Mouse (Mus musculus) adrenal gland, adult 2 months (tissue): Measurements from ENCODE around the gene Rps7. TPM values are rescaled to one million over a fixed set of nuclear protein-coding genes. Genes with fewer than 3 reads are reported as not detected.

Source experiments
- DNase-seq: peaks from one replicate; pipeline ENCODE4 v3.0.0; 2021
- microRNA-seq, 2 experiments: library from miRNA; unstranded; fragments of <30 nt; microRNA quantifications; one replicate each; pipeline ENCODE4 v1.2.0; 2021
- polyA plus RNA-seq: library from polyadenylated mRNA; depleted of rRNA; stranded (reverse); fragments of >200 nt; gene quantifications from 2 replicates; pipeline ENCODE4 v1.2.3, GENCODE M21; 2012; rRNA removed
- total RNA-seq, 2 experiments: library from RNA; stranded (reverse); gene quantifications; 2 replicates each; pipeline ENCODE4 v1.2.3; 2021

Rps7 gene
- total and polyA plus RNA-seq, 3 experiments: 83.3 to 524 (median 166) TPM

- no peak for DNase-seq
Observed at GRCm38 (mm10) chr12:28617297-28617696, 18.5 kb downstream of the Rps7 start.

DNA sequence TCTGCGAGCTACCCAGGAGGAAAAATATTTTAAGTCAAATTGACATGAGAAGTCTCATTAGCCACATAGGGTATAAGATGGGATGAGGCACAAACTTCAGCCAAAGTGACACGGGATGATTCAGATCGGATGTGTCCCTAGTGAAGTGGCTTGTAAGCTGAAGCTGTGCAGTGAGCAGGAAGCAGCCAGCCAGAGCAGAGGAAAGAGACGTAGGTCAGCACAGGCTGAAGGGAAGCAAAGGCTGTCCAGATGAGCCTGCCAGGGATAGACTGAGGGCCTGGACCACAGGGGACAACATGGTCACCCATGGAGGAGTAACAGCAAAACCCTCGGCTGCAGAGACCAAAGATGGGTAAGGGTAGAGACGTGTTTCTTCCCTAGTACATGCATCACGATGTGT lies 21.4 kb downstream of the Rps7 start:
- DNase-seq: no peak

DNA sequence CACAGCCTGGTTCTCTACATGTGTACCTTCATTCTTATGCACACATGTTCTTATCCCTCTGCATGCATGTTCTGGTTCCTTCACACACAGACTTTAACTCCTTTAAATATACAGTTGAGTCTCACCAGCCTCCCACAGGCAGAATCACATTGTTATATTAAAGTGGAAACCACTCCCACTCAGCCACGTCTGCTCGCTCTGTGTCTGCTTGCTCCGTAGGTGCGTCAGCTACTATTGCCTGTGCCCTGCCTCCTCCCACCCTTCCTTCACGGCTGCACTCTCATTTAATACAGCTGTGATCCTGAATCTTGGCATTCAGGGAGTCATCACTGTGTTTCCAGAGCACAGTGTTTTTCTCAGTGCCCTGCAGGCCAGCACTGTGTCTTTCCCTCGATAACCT lies 23.4 kb downstream of the Rps7 start:
- DNase-seq: no peak

GRCm38 (mm10) chr12:28607546-28608305 lies 28.0 kb downstream of the Rps7 start:
- DNase-seq: no peak

- DNase-seq: no peak
Observed at GRCm38 (mm10) chr12:28603494-28603893, 32.3 kb downstream of the Rps7 start.

- DNase-seq: peak; percentile 72
Observed at GRCm38 (mm10) chr12:28602259-28602658, 33.5 kb downstream of the Rps7 start.

DNA sequence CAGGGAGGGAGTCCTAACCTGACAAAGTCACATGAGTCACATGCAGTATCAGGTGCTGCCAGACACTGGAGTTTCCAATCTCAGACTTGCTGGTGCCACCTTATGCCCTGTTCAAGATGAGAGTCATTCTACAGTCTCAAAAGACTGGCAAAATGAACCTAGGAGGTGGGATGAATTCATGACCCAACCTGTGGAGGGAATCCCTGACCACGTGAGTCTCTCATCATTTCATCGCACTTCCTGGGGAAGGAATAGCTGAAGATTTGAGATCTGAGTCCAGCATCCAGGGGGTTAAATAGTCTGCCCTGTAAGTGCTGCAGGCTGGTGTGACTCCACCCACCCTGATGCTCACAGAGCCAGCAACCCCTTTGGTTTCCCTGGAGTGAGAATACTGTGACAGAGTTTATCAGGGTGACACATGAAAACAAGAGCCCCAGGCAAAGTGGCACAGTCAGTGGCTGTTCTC lies 37.2 kb downstream of the Rps7 start:
- DNase-seq: no peak

DNA sequence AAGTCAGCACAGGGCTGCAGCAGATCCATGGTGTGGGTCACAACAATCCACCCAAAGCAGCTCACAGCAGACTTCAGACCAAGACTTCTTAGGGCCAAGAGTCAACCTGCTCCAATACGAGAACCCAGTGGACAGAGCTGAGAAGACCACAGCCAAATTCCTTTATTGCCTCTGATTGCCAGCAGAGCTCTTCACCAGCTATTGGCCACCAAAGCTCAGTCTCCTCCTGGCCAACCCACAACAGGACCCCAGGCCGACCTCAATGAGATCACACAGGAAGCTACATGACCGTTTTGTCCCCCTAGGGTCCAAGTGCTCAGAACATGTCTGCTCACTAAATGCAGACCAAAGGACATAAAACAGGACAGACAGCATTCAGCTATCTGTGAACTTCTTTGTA lies 37.6 kb downstream of the Rps7 start:
- no peak for DNase-seq

DNA sequence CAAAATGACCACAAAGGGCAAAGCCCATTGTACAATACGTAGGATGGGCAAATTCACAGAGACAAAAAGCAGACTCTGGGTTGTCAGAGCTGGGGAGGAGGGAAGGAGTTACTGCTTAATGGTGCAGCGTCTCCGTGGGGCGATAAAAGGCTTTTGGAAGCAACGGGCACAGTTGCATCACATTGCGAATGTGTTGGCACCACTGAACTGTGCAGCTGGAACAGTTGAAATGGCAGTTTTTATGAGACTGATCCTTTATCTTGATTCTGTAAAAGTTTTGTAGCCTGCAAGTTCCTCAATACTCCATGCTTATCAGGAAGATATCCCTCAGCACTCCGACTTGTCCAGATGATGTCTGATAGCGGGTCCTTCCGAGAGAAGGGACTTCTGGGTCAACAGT lies 38.1 kb downstream of the Rps7 start:
- no peak for DNase-seq

DNA sequence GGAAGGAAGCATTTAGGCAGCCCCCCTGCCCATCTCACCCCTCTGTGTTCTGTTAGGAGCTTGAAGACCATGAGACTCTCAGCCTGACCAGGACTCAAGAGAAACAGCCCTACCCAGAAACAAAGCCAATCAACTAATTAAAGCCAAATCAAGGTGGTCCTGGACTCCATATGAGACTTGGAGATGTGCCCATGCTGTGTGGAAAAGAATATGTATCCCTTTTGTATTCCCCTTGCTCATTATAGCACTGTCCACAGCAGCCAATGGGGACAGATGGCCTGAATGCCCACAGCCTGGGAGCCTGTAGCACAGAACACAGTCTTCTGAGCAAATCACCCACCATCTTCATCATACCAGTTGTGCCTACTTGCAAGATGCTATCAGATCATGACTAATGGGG lies 38.9 kb downstream of the Rps7 start:
- DNase-seq: no peak

DNA sequence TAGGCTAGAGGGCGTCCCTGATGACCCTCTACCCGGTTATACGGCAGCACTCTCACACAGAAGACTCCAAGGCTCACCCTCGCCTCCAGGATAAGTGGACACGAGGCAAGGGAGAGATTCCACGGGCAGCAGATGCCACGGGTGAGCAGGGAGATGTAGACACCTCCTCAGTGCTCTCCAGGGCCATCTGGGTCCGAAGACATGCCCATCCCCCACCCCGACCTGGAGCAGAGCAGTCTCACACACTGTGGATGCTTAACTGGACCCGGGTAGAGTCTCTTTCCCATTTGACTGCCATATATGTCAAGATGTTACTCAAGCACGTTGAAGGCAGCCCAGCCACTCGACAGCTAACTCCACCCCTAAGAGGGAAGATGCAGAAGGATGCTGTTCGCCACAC lies 45.3 kb downstream of the Rps7 start:
- no peak for DNase-seq

GRCm38 (mm10) chr12:28589090-28589868 lies 46.5 kb downstream of the Rps7 start:
- DNase-seq: peak; percentile 87

- no peak for DNase-seq
Observed at GRCm38 (mm10) chr12:28587949-28588348, 47.8 kb downstream of the Rps7 start.

DNA sequence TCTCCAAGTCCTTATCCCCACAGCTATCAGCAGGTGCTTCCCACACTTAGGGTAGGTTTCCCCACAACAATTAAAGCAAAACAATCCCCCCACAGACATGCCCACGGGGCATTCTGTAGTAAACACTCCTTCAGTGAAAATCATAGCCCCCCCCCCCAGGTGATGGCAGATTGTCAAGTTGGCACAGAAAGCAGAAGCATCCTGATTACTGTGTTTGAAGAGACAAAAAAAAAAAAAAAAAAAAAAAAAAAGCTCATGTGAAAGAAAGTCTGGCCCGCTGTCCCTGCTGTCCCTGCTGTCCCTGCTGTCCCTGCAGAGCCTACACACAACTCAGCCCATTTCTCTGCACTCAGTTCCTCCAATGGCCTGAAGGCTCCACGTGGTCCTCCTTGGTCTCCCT lies 51.7 kb downstream of the Rps7 start:
- DNase-seq: no peak

GRCm38 (mm10) chr12:28582423-28582822 lies 53.3 kb downstream of the Rps7 start, which contains the start of gene Allc:
Gene Allc (minus strand): TSS chr12:28582523.
- DNase-seq: no peak

Small RNAs within 50 kb of the gene (microRNA-seq; reads per million reads assigned to microRNA genes)
- 0.22 to 0.41 reads per million in 2 experiments for gene Mir6937

Other genes starting within 250 kb of the Rps7 start
- under 1 TPM in 1 of 2 experiments, not detected in 1; 0.20 TPM for gene Dcdc2c, start 83.6 kb downstream of the Rps7 start, total RNA-seq
- not detected in 2 replicates for gene Dcdc2c, start 83.6 kb downstream of the Rps7 start, polyA plus RNA-seq
- gene Allc, start 53.4 kb downstream of the Rps7 start, total RNA-seq: not detected
- gene Allc, start 53.4 kb downstream of the Rps7 start, polyA plus RNA-seq: not detected in 2 replicates
- gene Colec11, start 12.6 kb downstream of the Rps7 start, total RNA-seq: 1 to 10 TPM; 4.1 to 4.5 TPM
- 1.9 and 2.2 TPM in 2 replicates for gene Colec11, start 12.6 kb downstream of the Rps7 start, polyA plus RNA-seq
- gene Rnaseh1, start 13.6 kb upstream of the Rps7 start, total RNA-seq: 10 to 100 TPM in 1 of 2 experiments, 1 to 10 TPM in 1; 9.5 to 14.7 TPM
- gene Rnaseh1, start 13.6 kb upstream of the Rps7 start, polyA plus RNA-seq: 4.0 and 5.1 TPM in 2 replicates
- gene Adi1, start 39.3 kb upstream of the Rps7 start, total RNA-seq: 10 to 100 TPM; 80.5 to 83.4 TPM
- 10.6 and 12.3 TPM in 2 replicates for gene Adi1, start 39.3 kb upstream of the Rps7 start, polyA plus RNA-seq
- 10 to 100 TPM; 32.7 to 39.2 TPM for gene Trappc12, start 114.5 kb upstream of the Rps7 start, total RNA-seq
- 18.1 and 22.6 TPM in 2 replicates for gene Trappc12, start 114.5 kb upstream of the Rps7 start, polyA plus RNA-seq
- gene Eipr1, start 115.8 kb upstream of the Rps7 start, total RNA-seq: 10 to 100 TPM; 21.8 to 23.5 TPM
- gene Eipr1, start 115.8 kb upstream of the Rps7 start, polyA plus RNA-seq: 23.1 TPM in 2 replicates